ENCODE assay signal across 19 mouse cellular contexts in the genomic region with DNA sequence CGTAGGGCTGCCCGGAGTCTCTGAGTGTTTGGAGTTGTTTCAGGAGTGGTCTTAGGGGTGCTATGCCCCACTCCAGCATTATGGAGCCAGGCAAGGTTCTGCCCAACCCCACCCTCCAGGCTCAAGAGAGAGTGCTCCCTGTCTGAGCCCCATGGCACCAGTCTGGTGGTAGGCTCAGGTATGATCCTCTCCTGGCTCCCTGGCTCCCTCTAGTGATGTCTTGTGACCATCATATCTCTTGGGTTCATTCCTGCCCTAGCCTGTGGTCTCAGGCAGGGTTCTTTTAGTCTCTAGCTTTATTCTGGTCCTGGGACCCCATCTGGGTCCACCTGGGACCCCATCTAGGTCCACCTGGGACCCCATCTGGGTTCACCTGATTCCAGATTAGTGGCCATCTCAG.
DNase-seq lines count a peak whose midpoint lies in the region; ATAC-seq and TF ChIP-seq lines count a peak whose summit lies in the region.
"Had no signal": no experiment of that assay in that cellular context is flagged by ENCODE, and none has a peak within 500 bp of the region (broad histone marks: within the 10 kb centered on the region; RNA-seq: fewer than 3 reads in every experiment).

No protein-coding gene starts in this region.

- no peaks in the 10 kb centered on the region for H3K4me1 ChIP-seq in forebrain, embryonic 12.5 days
- no peaks in the 10 kb centered on the region for H3K4me1 ChIP-seq in forebrain, embryonic 11.5 days (replicated peaks; ENCODE audit: control insufficient read depth, insufficient read depth, low read length)
- H3K4me1 ChIP-seq in ES-E14 (ENCODE audit: control insufficient read depth in 2 of 2, insufficient read depth in 2 of 2, low read length in 2 of 2, poor library complexity in 1 of 2): no peaks in the 10 kb centered on the region
- H3K4me1 ChIP-seq: heart, embryonic 10.5 days; neural tube, embryonic 15.5 days had no signal

- no peak for DNase-seq in forebrain, embryonic 11.5 days (ENCODE audit: low spot score)
- DNase-seq in layer of hippocampus, adult 2 months (ENCODE audit: low spot score in 2 of 2): no peak
- DNase-seq in layer of hippocampus, postnatal 10 days (ENCODE audit: low spot score in 2 of 2): no peak
- peak; percentile 31 for DNase-seq in ES-E14 (ENCODE audit: low read depth, low spot score)
- peak; percentile 10 for DNase-seq in embryo, embryonic 10.5 days (ENCODE audit: low spot score)
- DNase-seq in spleen, postnatal 4 days (ENCODE audit: low spot score in 2 of 2): no peak
- DNase-seq in left cerebral cortex, adult 8-10 months (ENCODE audit: low spot score in 2 of 2): no peak
- DNase-seq: adrenal gland, postnatal 25 days; kidney, adult 18-20 months; kidney, postnatal 25 days; liver; liver, postnatal 0 days; lung, postnatal 14 days; right cerebral cortex, postnatal 25 days had no signal

- 95% methylated on average over 2 of the region's 2 CpGs for WGBS in forebrain, embryonic 12.5 days
- 92% methylated on average over 2 of the region's 2 CpGs for WGBS in forebrain, embryonic 11.5 days

- no peaks in the 10 kb centered on the region for H3K27me3 ChIP-seq in forebrain, embryonic 12.5 days
- no peaks in the 10 kb centered on the region for H3K27me3 ChIP-seq in forebrain, embryonic 11.5 days (ENCODE audit: control insufficient read depth, insufficient read depth, low read length)
- H3K27me3 ChIP-seq: neural tube, embryonic 15.5 days had no signal

- peak; percentile 36 for TF ChIP-seq CTCF in layer of hippocampus, adult 2 months (conservative IDR thresholded peaks at IDR 0.05)

- in situ Hi-C loops in ES-E14 (cut with MboI; ENCODE audit: low sequenced_read_pairs in 2 of 2, unreplicated experiment in 2 of 2): no loop called here

- no peak overlapping the region for H3K27ac ChIP-seq in forebrain, embryonic 12.5 days
- no peak overlapping the region for H3K27ac ChIP-seq in forebrain, embryonic 11.5 days (ENCODE audit: low read depth, low read length)
- no peak overlapping the region for H3K27ac ChIP-seq in layer of hippocampus, adult 2 months
- no peak overlapping the region for H3K27ac ChIP-seq in ES-E14 (ENCODE audit: insufficient read depth, low read depth, low read length, poor library complexity, severe bottlenecking)
- H3K27ac ChIP-seq: heart, embryonic 10.5 days; neural tube, embryonic 15.5 days had no signal

- H3K4me2 ChIP-seq in forebrain, embryonic 12.5 days: no peak overlapping the region
- no peak overlapping the region for H3K4me2 ChIP-seq in forebrain, embryonic 11.5 days (ENCODE audit: low read depth, low read length, severe bottlenecking)
- H3K4me2 ChIP-seq: neural tube, embryonic 15.5 days had no signal

- H3K4me3 ChIP-seq in forebrain, embryonic 12.5 days (replicated peaks): no peak overlapping the region
- no peak overlapping the region for H3K4me3 ChIP-seq in forebrain, embryonic 11.5 days (ENCODE audit: low read depth, low read length)
- H3K4me3 ChIP-seq in layer of hippocampus, adult 2 months: no peak overlapping the region
- no peak overlapping the region for H3K4me3 ChIP-seq in ES-E14 (ENCODE audit: insufficient read depth in 1 of 2, low read depth in 1 of 2, low read length in 2 of 2, poor library complexity in 1 of 2, severe bottlenecking in 1 of 2)
- H3K4me3 ChIP-seq: heart, embryonic 10.5 days; neural tube, embryonic 15.5 days had no signal

- 0 out of 2 replicates have a peak, but pooled peaks have one; percentile 27 for ATAC-seq in forebrain, embryonic 12.5 days (ENCODE audit: low FRiP score)
- ATAC-seq in forebrain, embryonic 11.5 days (replicated peaks; ENCODE audit: low FRiP score): no peak
- ATAC-seq: activated CD4-positive, CD25-positive, alpha-beta regulatory T cell, adult 4 months; forebrain, embryonic 16.5 days; liver, postnatal 0 days had no signal

- no peak overlapping the region for H3K9ac ChIP-seq in forebrain, embryonic 12.5 days
- no peak overlapping the region for H3K9ac ChIP-seq in forebrain, embryonic 11.5 days (ENCODE audit: low read length)
- no peak overlapping the region for H3K9ac ChIP-seq in ES-E14 (ENCODE audit: insufficient read depth, low read depth, low read length, poor library complexity, severe bottlenecking)
- H3K9ac ChIP-seq: liver, postnatal 0 days; neural tube, embryonic 15.5 days had no signal

- no peaks in the 10 kb centered on the region for H3K36me3 ChIP-seq in forebrain, embryonic 12.5 days (replicated peaks)
- no peaks in the 10 kb centered on the region for H3K36me3 ChIP-seq in forebrain, embryonic 11.5 days (ENCODE audit: control insufficient read depth, insufficient read depth, low read length)
- no peaks in the 10 kb centered on the region for H3K36me3 ChIP-seq in ES-E14 (ENCODE audit: control insufficient read depth, insufficient read depth, low read length, poor library complexity, severe bottlenecking)
- H3K36me3 ChIP-seq: heart, embryonic 10.5 days; neural tube, embryonic 15.5 days had no signal

- H3K9me3 ChIP-seq in forebrain, embryonic 12.5 days: no peaks in the 10 kb centered on the region
- H3K9me3 ChIP-seq in forebrain, embryonic 11.5 days (ENCODE audit: control insufficient read depth, low read length): no peaks in the 10 kb centered on the region
- peaks cover 2% of the 10 kb centered on the region; the same call in 1 of the 2 replicates for H3K9me3 ChIP-seq in ES-E14 (ENCODE audit: control insufficient read depth, insufficient read depth, low read depth, low read length)
- H3K9me3 ChIP-seq: neural tube, embryonic 15.5 days had no signal

TF ChIP-seq in ES-E14, 5 proteins besides CTCF, POLR2A, EP300 and RAD21:
- TF ChIP-seq CHD2 (IDR thresholded peaks at IDR 0.05; ENCODE audit: low read depth, low read length) (no peak), MAFK (IDR thresholded peaks at IDR 0.05; ENCODE audit: insufficient read depth, low read depth, low read length) (no peak), ZC3H11A (IDR thresholded peaks at IDR 0.05; ENCODE audit: borderline replicate concordance, low read depth, low read length) (no peak), ZNF384 (IDR thresholded peaks at IDR 0.05; ENCODE audit: low read depth, low read length) (no peak), HCFC1 (IDR thresholded peaks at IDR 0.05; ENCODE audit: borderline replicate concordance, insufficient read depth, low read length) (no peak)

Comparison
In these comparisons a context has a peak if more than half of its experiments do, and no peak if none do; other contexts are left out.
1. DNase-seq: peak in ES-E14 (single experiment) and embryo, embryonic 10.5 days (single experiment); none in forebrain, embryonic 11.5 days (single experiment), layer of hippocampus, adult 2 months (0 of 2), layer of hippocampus, postnatal 10 days (0 of 2), spleen, postnatal 4 days (0 of 2) and left cerebral cortex, adult 8-10 months (0 of 2).